ENCODE assay signal across 9 mouse cellular contexts in genomic region chr3:136790261-136790871, GRCm38 (mm10).
A peak's percentile ranks its signal among the peaks of the same experiment; 100 is the strongest.
DNase-seq lines count a peak whose midpoint lies in the region; ATAC-seq lines count a peak whose summit lies in the region.
"Had no signal": no experiment of that assay in that cellular context is flagged by ENCODE, and none has a peak within 500 bp of the region (broad histone marks: within the 10 kb centered on the region; RNA-seq: fewer than 3 reads in every experiment).

No protein-coding gene starts in this region.

- DNase-seq in forebrain, embryonic 10.5 days (ENCODE audit: extremely low spot score, low spot score): no peak
- DNase-seq in lung, adult 18-20 months: no peak
- no peak for DNase-seq in right cerebral cortex, postnatal 25 days
- DNase-seq in gastrocnemius, postnatal 10 days: no peak
- DNase-seq: adrenal gland, adult 8-10 months had no signal

- H3K4me2 ChIP-seq in forebrain, embryonic 13.5 days: no peak overlapping the region
- no peak overlapping the region for H3K4me2 ChIP-seq in lung, embryonic 15.5 days
- no peak overlapping the region for H3K4me2 ChIP-seq in forebrain, embryonic 15.5 days (replicated peaks)

- 65% methylated on average over 4 of the region's 4 CpGs for WGBS in forebrain, embryonic 13.5 days
- WGBS in forebrain, embryonic 10.5 days: 79% methylated on average over 4 of the region's 4 CpGs
- 44% methylated on average over 4 of the region's 4 CpGs for WGBS in lung, embryonic 15.5 days
- WGBS in forebrain, embryonic 15.5 days: 47% methylated on average over 4 of the region's 4 CpGs

- ATAC-seq in forebrain, embryonic 13.5 days: peak; percentile 69; the same call in 1 of the 2 replicates
- ATAC-seq in lung, embryonic 15.5 days (ENCODE audit: borderline replicate concordance, extremely low read depth, low FRiP score, low TSS enrichment): no peak
- ATAC-seq in forebrain, embryonic 15.5 days (replicated peaks): peak; percentile 43; the same call in 1 of the 2 replicates
- ATAC-seq in megakaryocyte progenitor cell, adult 5-6 weeks (replicated peaks; ENCODE audit: poor library complexity): peak; percentile 59

- H3K27ac ChIP-seq in forebrain, embryonic 13.5 days: peak overlapping the region; percentile 27; the same call in 1 of the 2 replicates
- H3K27ac ChIP-seq in forebrain, embryonic 10.5 days: no peak overlapping the region
- H3K27ac ChIP-seq in lung, embryonic 15.5 days: 0 out of 2 replicates have a peak overlapping the region, but pooled peaks have one; percentile 29
- H3K27ac ChIP-seq in forebrain, embryonic 15.5 days (replicated peaks): peak overlapping the region; percentile 57

- H3K4me3 ChIP-seq in forebrain, embryonic 13.5 days: no peak overlapping the region
- H3K4me3 ChIP-seq in forebrain, embryonic 10.5 days: no peak overlapping the region
- H3K4me3 ChIP-seq in lung, embryonic 15.5 days: no peak overlapping the region
- no peak overlapping the region for H3K4me3 ChIP-seq in forebrain, embryonic 15.5 days

- H3K27me3 ChIP-seq in forebrain, embryonic 13.5 days: no peaks in the 10 kb centered on the region
- H3K27me3 ChIP-seq in forebrain, embryonic 10.5 days (ENCODE audit: poor library complexity, severe bottlenecking): no peaks in the 10 kb centered on the region
- no peaks in the 10 kb centered on the region for H3K27me3 ChIP-seq in lung, embryonic 15.5 days
- H3K27me3 ChIP-seq in forebrain, embryonic 15.5 days: no peaks in the 10 kb centered on the region

- no peaks in the 10 kb centered on the region for H3K36me3 ChIP-seq in forebrain, embryonic 13.5 days (ENCODE audit: poor library complexity, severe bottlenecking)
- H3K36me3 ChIP-seq in forebrain, embryonic 10.5 days (replicated peaks): no peaks in the 10 kb centered on the region
- H3K36me3 ChIP-seq in lung, embryonic 15.5 days: no peaks in the 10 kb centered on the region
- H3K36me3 ChIP-seq in forebrain, embryonic 15.5 days: no peaks in the 10 kb centered on the region

- no peak overlapping the region for H3K9ac ChIP-seq in forebrain, embryonic 13.5 days
- H3K9ac ChIP-seq in lung, embryonic 15.5 days: no peak overlapping the region
- H3K9ac ChIP-seq in forebrain, embryonic 15.5 days (replicated peaks): no peak overlapping the region

- H3K4me1 ChIP-seq in forebrain, embryonic 13.5 days: peaks cover 15% of the 10 kb centered on the region
- H3K4me1 ChIP-seq in forebrain, embryonic 10.5 days: peaks cover 4% of the 10 kb centered on the region; the same call in 1 of the 2 replicates
- peaks cover 7% of the 10 kb centered on the region; the same call in 1 of the 2 replicates for H3K4me1 ChIP-seq in lung, embryonic 15.5 days
- peaks cover 14% of the 10 kb centered on the region for H3K4me1 ChIP-seq in forebrain, embryonic 15.5 days

- no peaks in the 10 kb centered on the region for H3K9me3 ChIP-seq in forebrain, embryonic 13.5 days (replicated peaks)
- 0 out of 2 replicates have a peak, but pooled peaks cover 3% of the 10 kb centered on the region for H3K9me3 ChIP-seq in forebrain, embryonic 10.5 days
- no peaks in the 10 kb centered on the region for H3K9me3 ChIP-seq in lung, embryonic 15.5 days
- no peaks in the 10 kb centered on the region for H3K9me3 ChIP-seq in forebrain, embryonic 15.5 days
